Mouse (Mus musculus) kidney, embryonic 16.5 days (tissue): Measurements from ENCODE around the gene Fut1. TPM values are rescaled to one million over a fixed set of nuclear protein-coding genes. Genes with fewer than 3 reads are reported as not detected.
A peak's percentile ranks its signal among the peaks of the same experiment; 100 is the strongest.

ENCODE experiments used
- ATAC-seq: fragments of 200-750 bp; cut with Nextera tagmentation; 2 replicates; pipeline ENCODE4 v1.8.0; 2017; ENCODE audit warnings: moderate TSS enrichment; ENCODE audit not compliant: low FRiP score, low TSS enrichment
- H3K27ac ChIP-seq: fragments of 300-500 bp; sonication (generic); 2 replicates; pipeline ENCODE4 v1.5.1; 2014; ENCODE audit warnings: low read length
- H3K27me3 ChIP-seq: fragments of 300-500 bp; sonication (generic); 2 replicates; pipeline ENCODE4 v1.6.1; 2014; ENCODE audit warnings: low read length, control low read depth, mixed read lengths; ENCODE audit not compliant: insufficient read depth
- H3K36me3 ChIP-seq: fragments of 300-500 bp; sonication (generic); 2 replicates; pipeline ENCODE4 v1.6.1; 2014; ENCODE audit warnings: low read length, control low read depth, mixed read lengths; ENCODE audit not compliant: insufficient read depth
- H3K4me1 ChIP-seq: fragments of 300-500 bp; sonication (generic); 2 replicates; pipeline ENCODE4 v1.6.1; 2014; ENCODE audit warnings: low read length, control low read depth, mixed read lengths; ENCODE audit not compliant: insufficient read depth
- H3K4me2 ChIP-seq: fragments of 300-500 bp; sonication (generic); replicated peaks from 2 replicates; pipeline ENCODE4 v1.6.1; 2014; ENCODE audit warnings: low read depth, low read length
- H3K4me3 ChIP-seq: fragments of 300-500 bp; sonication (generic); 2 replicates; pipeline ENCODE4 v1.5.1; 2014; ENCODE audit warnings: mild to moderate bottlenecking, low read length
- H3K9ac ChIP-seq: fragments of 300-500 bp; sonication (generic); replicated peaks from 2 replicates; pipeline ENCODE4 v1.6.1; 2014; ENCODE audit warnings: low read length
- H3K9me3 ChIP-seq: fragments of 300-500 bp; sonication (generic); 2 replicates; pipeline ENCODE4 v1.6.1; 2016; ENCODE audit warnings: low read length, control low read depth
- WGBS: fragments of 180-500 bp; shearing (Covaris S2); extraction: QIAGEN DNeasy Blood & Tissue Kit; methylation state at CpG from one replicate; pipeline ENCODE4 v1.1.7; 2014; 5-methylcytosine and 5-hydroxymethylcytosine counted together
- polyA plus RNA-seq: library from polyadenylated mRNA; unstranded; fragments of >200 nt; fragmentation: Nextera tagmentation; extraction: Ambion mirVana; gene quantifications from 2 replicates; pipeline ENCODE4 v1.2.1, GENCODE M21; 2015

Fut1 gene
- polyA plus RNA-seq, 1 experiment from 2014 or later = 0.27 TPM

- 87% methylated on average over 8 of the region's 8 CpGs for WGBS
- 0 out of 2 replicates have a peak, but pooled peaks cover 3% of the 10 kb centered on the region for H3K27me3 ChIP-seq
Observed at GRCm38 (mm10) chr7:45625481-45625880, 8.4 kb downstream of the Fut1 start.

GRCm38 (mm10) chr7:45626571-45627076, 9.5 kb downstream of the Fut1 start:
- Histone ChIP-seq H3K4me1 (peaks cover 6% of the 10 kb centered on the region; the same call in 1 of the 2 replicates), H3K9me3 (no peaks in the 10 kb centered on the region), H3K9ac (no peak overlapping the region), H3K4me3 (no peak overlapping the region), H3K36me3 (no peaks in the 10 kb centered on the region), H3K27me3 (0 out of 2 replicates have a peak, but pooled peaks cover 3% of the 10 kb centered on the region), H3K27ac (peak overlapping the region; percentile 65; the same call in 1 of the 2 replicates), H3K4me2 (peak overlapping the region; percentile 4; the same call in 1 of the 2 replicates)
- no peak for ATAC-seq
- WGBS = 82% methylated on average over 7 of the region's 7 CpGs

More at GRCm38 (mm10) chr7:45625481-45625880, 8.4 kb downstream of the Fut1 start:
- no peak overlapping the region for H3K4me3 ChIP-seq
- H3K27ac ChIP-seq = no peak overlapping the region
- H3K36me3 ChIP-seq = no peaks in the 10 kb centered on the region
- H3K9ac ChIP-seq = no peak overlapping the region
- no peaks in the 10 kb centered on the region for H3K9me3 ChIP-seq
- H3K4me2 ChIP-seq = no peak overlapping the region
- ATAC-seq = no peak
- H3K4me1 ChIP-seq = peaks cover 6% of the 10 kb centered on the region; the same call in 1 of the 2 replicates

- Histone ChIP-seq H3K27ac (peak within 1 kb of the TSS; percentile 65), H3K9me3 (no peaks in the 10 kb centered on the region), H3K4me1 (peaks cover 8% of the 10 kb centered on the region), H3K36me3 (no peaks in the 10 kb centered on the region), H3K9ac (peak within 1 kb of the TSS; percentile 75), H3K4me2 (peak within 1 kb of the TSS; percentile 96), H3K4me3 (peak within 1 kb of the TSS; percentile 65), H3K27me3 (0 out of 2 replicates have a peak, but pooled peaks cover 3% of the 10 kb centered on the region)
- peak; percentile 32; the same call in 1 of the 2 replicates for ATAC-seq
- WGBS = 70% methylated on average over 9 of the region's 9 CpGs
Observed at GRCm38 (mm10) chr7:45627261-45627660, 10.2 kb downstream of the Fut1 start, which contains the start of gene Rasip1. Gene Rasip1, plus strand, starts transcription at chr7:45627488.

GRCm38 (mm10) chr7:45628364-45629294, 11.5 kb downstream of the Fut1 start:
- Histone ChIP-seq H3K27me3 (0 out of 2 replicates have a peak, but pooled peaks cover 3% of the 10 kb centered on the region), H3K9ac (peak overlapping the region; percentile 75), H3K4me2 (peak overlapping the region; percentile 96), H3K4me3 (peak overlapping the region; percentile 65), H3K36me3 (no peaks in the 10 kb centered on the region), H3K4me1 (peaks cover 15% of the 10 kb centered on the region), H3K9me3 (no peaks in the 10 kb centered on the region), H3K27ac (peak overlapping the region; percentile 65; the same call in 1 of the 2 replicates)
- peak; percentile 60 for ATAC-seq
- under 1% methylated on average over 100 of the region's 105 CpGs for WGBS

GRCm38 (mm10) chr7:45630064-45630907, 13.2 kb downstream of the Fut1 start:
- Histone ChIP-seq H3K4me1 (peaks cover 17% of the 10 kb centered on the region), H3K27ac (no peak overlapping the region), H3K36me3 (no peaks in the 10 kb centered on the region), H3K9ac (no peak overlapping the region), H3K27me3 (0 out of 2 replicates have a peak, but pooled peaks cover 3% of the 10 kb centered on the region), H3K9me3 (no peaks in the 10 kb centered on the region), H3K4me2 (0 out of 2 replicates have a peak overlapping the region, but pooled peaks have one; percentile 11), H3K4me3 (no peak overlapping the region)
- ATAC-seq = no peak
- 73% methylated on average over 23 of the region's 23 CpGs for WGBS

GRCm38 (mm10) chr7:45632499-45632898, 15.4 kb downstream of the Fut1 start:
- no peak overlapping the region for H3K27ac ChIP-seq
- peaks cover 13% of the 10 kb centered on the region for H3K36me3 ChIP-seq
- peaks cover 28% of the 10 kb centered on the region for H3K4me1 ChIP-seq
- H3K9ac ChIP-seq = peak overlapping the region; percentile 68
- peak overlapping the region; percentile 19; the same call in 1 of the 2 replicates for H3K4me3 ChIP-seq
- ATAC-seq = no peak; the same call in 1 of the 2 replicates
- H3K27me3 ChIP-seq = 0 out of 2 replicates have a peak, but pooled peaks cover 3% of the 10 kb centered on the region
- peak overlapping the region; percentile 53 for H3K4me2 ChIP-seq
- H3K9me3 ChIP-seq = no peaks in the 10 kb centered on the region
- WGBS = 12% methylated on average over 34 of the region's 35 CpGs

- 79% methylated on average over 11 of the region's 11 CpGs for WGBS
- ATAC-seq = no peak
- no peaks in the 10 kb centered on the region for H3K9me3 ChIP-seq
- H3K27me3 ChIP-seq = no peaks in the 10 kb centered on the region
- peaks cover 13% of the 10 kb centered on the region for H3K36me3 ChIP-seq
- H3K4me3 ChIP-seq = no peak overlapping the region
- H3K4me1 ChIP-seq = peaks cover 37% of the 10 kb centered on the region
- peak overlapping the region; percentile 78 for H3K27ac ChIP-seq
- no peak overlapping the region for H3K4me2 ChIP-seq
- H3K9ac ChIP-seq = no peak overlapping the region
Observed at GRCm38 (mm10) chr7:45634946-45635681, 18.0 kb downstream of the Fut1 start.

- Histone ChIP-seq H3K4me1 (peaks cover 46% of the 10 kb centered on the region), H3K36me3 (peaks cover 13% of the 10 kb centered on the region), H3K27me3 (no peaks in the 10 kb centered on the region), H3K9ac (no peak overlapping the region), H3K4me3 (no peak overlapping the region), H3K27ac (peak overlapping the region; percentile 78), H3K9me3 (no peaks in the 10 kb centered on the region), H3K4me2 (no peak overlapping the region)
- ATAC-seq = no peak
- 58% methylated on average over 15 of the region's 15 CpGs for WGBS
Observed at GRCm38 (mm10) chr7:45635711-45636688, 18.9 kb downstream of the Fut1 start.
